15 mouse cellular contexts compared by ENCODE assay signal in genomic region chr9:61299873-61300560, GRCm38 (mm10).
DNase-seq lines count a peak whose midpoint lies in the region; ATAC-seq and TF ChIP-seq lines count a peak whose summit lies in the region.
"Had no signal": no experiment of that assay in that cellular context is flagged by ENCODE, and none has a peak within 500 bp of the region (broad histone marks: within the 10 kb centered on the region; RNA-seq: fewer than 3 reads in every experiment).

No protein-coding gene starts in this region.

- H3K36me3 ChIP-seq in liver, embryonic 13.5 days = no peaks in the 10 kb centered on the region
- no peaks in the 10 kb centered on the region for H3K36me3 ChIP-seq in stomach, postnatal 0 days (ENCODE audit: control insufficient read depth, insufficient read depth, low read length)
- H3K36me3 ChIP-seq in thymus, adult 2 months (ENCODE audit: control insufficient read depth, insufficient read depth, low read length) = no peaks in the 10 kb centered on the region
- H3K36me3 ChIP-seq: embryonic facial prominence, embryonic 12.5 days; heart, embryonic 15.5 days; hindbrain, embryonic 13.5 days had no signal

- peak; percentile 30 for DNase-seq in lung, postnatal 25 days (ENCODE audit: low spot score)
- DNase-seq in lung, postnatal 10 days = no peak
- DNase-seq in R1 (ENCODE audit: low read depth, low spot score) = peak; percentile 52
- peak; percentile 32 for DNase-seq in liver, embryonic 13.5 days
- DNase-seq in stomach, postnatal 0 days (ENCODE audit: low spot score) = no peak
- no peak for DNase-seq in thymus, postnatal 25 days
- DNase-seq in thymus, adult 2 months = no peak
- DNase-seq in frontal cortex, postnatal 14 days (ENCODE audit: low spot score in 2 of 2) = no peak
- DNase-seq: cerebellum, adult 9-11 months; gastrocnemius, postnatal 25 days; layer of hippocampus, adult 9-11 months had no signal

- no peak for TF ChIP-seq CTCF in stomach, postnatal 0 days (IDR thresholded peaks at IDR 0.05; ENCODE audit: low read depth)
- TF ChIP-seq CTCF in thymus, adult 2 months (IDR thresholded peaks at IDR 0.05; ENCODE audit: borderline replicate concordance, control insufficient read depth, extremely low read depth, insufficient read depth, low read length, poor library complexity) = no peak

- no peak for TF ChIP-seq POLR2A in thymus, adult 2 months (IDR thresholded peaks at IDR 0.05; ENCODE audit: control insufficient read depth, extremely low read depth, insufficient read depth, low read length, poor library complexity)

- 0 out of 2 replicates have a peak overlapping the region, but pooled peaks have one; percentile 32 for H3K27ac ChIP-seq in liver, embryonic 13.5 days
- H3K27ac ChIP-seq in stomach, postnatal 0 days (replicated peaks) = no peak overlapping the region
- H3K27ac ChIP-seq in thymus, adult 2 months (ENCODE audit: control insufficient read depth, insufficient read depth, low read length) = no peak overlapping the region
- H3K27ac ChIP-seq: embryonic facial prominence, embryonic 12.5 days; heart, embryonic 15.5 days; hindbrain, embryonic 13.5 days had no signal

- peaks cover 8% of the 10 kb centered on the region; the same call in 1 of the 2 replicates for H3K27me3 ChIP-seq in liver, embryonic 13.5 days
- no peaks in the 10 kb centered on the region for H3K27me3 ChIP-seq in stomach, postnatal 0 days (ENCODE audit: control insufficient read depth, insufficient read depth, low read length)
- H3K27me3 ChIP-seq in thymus, adult 2 months (ENCODE audit: control insufficient read depth, insufficient read depth, low read length) = no peaks in the 10 kb centered on the region

- no peaks in the 10 kb centered on the region for H3K9me3 ChIP-seq in liver, embryonic 13.5 days (replicated peaks)
- no peaks in the 10 kb centered on the region for H3K9me3 ChIP-seq in stomach, postnatal 0 days (ENCODE audit: control insufficient read depth, low read length)
- H3K9me3 ChIP-seq: embryonic facial prominence, embryonic 12.5 days; heart, embryonic 15.5 days; hindbrain, embryonic 13.5 days had no signal

- peaks cover 25% of the 10 kb centered on the region for H3K4me1 ChIP-seq in liver, embryonic 13.5 days (replicated peaks)
- no peaks in the 10 kb centered on the region for H3K4me1 ChIP-seq in stomach, postnatal 0 days (replicated peaks; ENCODE audit: control insufficient read depth, insufficient read depth)
- H3K4me1 ChIP-seq in thymus, adult 2 months (replicated peaks; ENCODE audit: control insufficient read depth, insufficient read depth, low read length) = no peaks in the 10 kb centered on the region
- H3K4me1 ChIP-seq: heart, embryonic 15.5 days had no signal

- H3K9ac ChIP-seq in liver, embryonic 13.5 days = no peak overlapping the region
- no peak overlapping the region for H3K9ac ChIP-seq in stomach, postnatal 0 days (ENCODE audit: low read length)
- H3K9ac ChIP-seq: embryonic facial prominence, embryonic 12.5 days; heart, embryonic 15.5 days; hindbrain, embryonic 13.5 days had no signal

- H3K4me2 ChIP-seq in liver, embryonic 13.5 days = peak overlapping the region; percentile 35
- H3K4me2 ChIP-seq in stomach, postnatal 0 days (replicated peaks; ENCODE audit: low read depth) = no peak overlapping the region
- H3K4me2 ChIP-seq: embryonic facial prominence, embryonic 12.5 days; heart, embryonic 15.5 days; hindbrain, embryonic 13.5 days had no signal

- H3K4me3 ChIP-seq in liver, embryonic 13.5 days (replicated peaks) = 0 out of 2 replicates have a peak overlapping the region, but pooled peaks have one; percentile 8
- H3K4me3 ChIP-seq in stomach, postnatal 0 days (ENCODE audit: low read depth, low read length) = no peak overlapping the region
- no peak overlapping the region for H3K4me3 ChIP-seq in thymus, adult 2 months (ENCODE audit: control insufficient read depth, insufficient read depth, low read length)
- H3K4me3 ChIP-seq: embryonic facial prominence, embryonic 12.5 days; heart, embryonic 15.5 days; hindbrain, embryonic 13.5 days had no signal

- no peak for TF ChIP-seq EP300 in stomach, postnatal 0 days (optimal IDR thresholded peaks at IDR 0.05)

- WGBS in liver, embryonic 13.5 days (ENCODE audit: insufficient replicate concordance) = 21% methylated on average over 8 of the region's 8 CpGs
- WGBS in stomach, postnatal 0 days = 51% methylated on average over 8 of the region's 8 CpGs
- WGBS in thymus, adult 2 months = 83% methylated on average over 8 of the region's 8 CpGs

- ATAC-seq in liver, embryonic 13.5 days (ENCODE audit: low read depth) = peak; percentile 89
- ATAC-seq in stomach, postnatal 0 days (ENCODE audit: low FRiP score, low TSS enrichment) = peak; percentile 24; the same call in 1 of the 2 replicates
- ATAC-seq: forebrain, embryonic 14.5 days had no signal

Comparison
In these comparisons a context has a peak if more than half of its experiments do, and no peak if none do; other contexts are left out.
1. DNase-seq: peak in lung, postnatal 25 days (single experiment), R1 (single experiment) and liver, embryonic 13.5 days (single experiment); none in lung, postnatal 10 days (single experiment), stomach, postnatal 0 days (single experiment), thymus, postnatal 25 days (single experiment), thymus, adult 2 months (single experiment) and frontal cortex, postnatal 14 days (0 of 2).